Mouse (Mus musculus): ENCODE results near the gene Zfp750. TPM values are rescaled to one million over a fixed set of nuclear protein-coding genes. Genes with fewer than 3 reads are reported as not detected.

Gene Zfp750
- polyA plus RNA-seq, 1 experiment from 2014 or later, result 1.5 TPM

GRCm38 (mm10) chr11:121520761-121521160 is 1.6 kb upstream of the Zfp750 start:
- Histone ChIP-seq H3K4me1 (ENCODE audit: control insufficient read depth, insufficient read depth, low read length) (no peaks in the 10 kb centered on the region), H3K9ac (ENCODE audit: low read length) (no peak overlapping the region), H3K27me3 (ENCODE audit: control insufficient read depth, insufficient read depth, low read length) (no peaks in the 10 kb centered on the region), H3K9me3 (ENCODE audit: control insufficient read depth, low read length) (no peaks in the 10 kb centered on the region), H3K36me3 (ENCODE audit: control insufficient read depth, insufficient read depth, low read length) (no peaks in the 10 kb centered on the region), H3K4me2 (ENCODE audit: low read depth, severe bottlenecking) (no peak overlapping the region), H3K4me3 (ENCODE audit: low read depth, low read length) (no peak overlapping the region), H3K27ac (replicated peaks; ENCODE audit: low read depth, low read length) (no peak overlapping the region)
- ATAC-seq (ENCODE audit: insufficient number of reproducible peaks, low FRiP score, low TSS enrichment, low read depth) (no peak), DNase-seq (ENCODE audit: low spot score) (no peak)
- 91% methylated on average over 2 of the region's 2 CpGs for WGBS

GRCm38 (mm10) chr11:121519703-121520102 is 570 bp upstream of the Zfp750 start:
- ATAC-seq (ENCODE audit: insufficient number of reproducible peaks, low FRiP score, low TSS enrichment, low read depth) (no peak), DNase-seq (ENCODE audit: low spot score) (no peak)
- H3K27me3 ChIP-seq (ENCODE audit: control insufficient read depth, insufficient read depth, low read length), result no peaks in the 10 kb centered on the region
- 86% methylated on average over 7 of the region's 7 CpGs for WGBS
- no peak overlapping the region for H3K27ac ChIP-seq (replicated peaks; ENCODE audit: low read depth, low read length)
- no peak overlapping the region for H3K9ac ChIP-seq (ENCODE audit: low read length)
- H3K4me2 ChIP-seq (ENCODE audit: low read depth, severe bottlenecking), result no peak overlapping the region
- no peaks in the 10 kb centered on the region for H3K9me3 ChIP-seq (ENCODE audit: control insufficient read depth, low read length)
- no peaks in the 10 kb centered on the region for H3K4me1 ChIP-seq (ENCODE audit: control insufficient read depth, insufficient read depth, low read length)
- H3K36me3 ChIP-seq (ENCODE audit: control insufficient read depth, insufficient read depth, low read length), result no peaks in the 10 kb centered on the region
- H3K4me3 ChIP-seq (ENCODE audit: low read depth, low read length), result no peak overlapping the region

GRCm38 (mm10) chr11:121517687-121518465 is 1.3 kb downstream of the Zfp750 start:
- no peak overlapping the region for H3K4me2 ChIP-seq (ENCODE audit: low read depth, severe bottlenecking)
- no peak for DNase-seq (ENCODE audit: low spot score)
- no peak overlapping the region for H3K9ac ChIP-seq (ENCODE audit: low read length)
- WGBS, result 78% methylated on average over 17 of the region's 17 CpGs
- H3K27me3 ChIP-seq (ENCODE audit: control insufficient read depth, insufficient read depth, low read length), result no peaks in the 10 kb centered on the region
- H3K27ac ChIP-seq (replicated peaks; ENCODE audit: low read depth, low read length), result no peak overlapping the region
- no peaks in the 10 kb centered on the region for H3K4me1 ChIP-seq (ENCODE audit: control insufficient read depth, insufficient read depth, low read length)
- no peaks in the 10 kb centered on the region for H3K9me3 ChIP-seq (ENCODE audit: control insufficient read depth, low read length)
- ATAC-seq (ENCODE audit: insufficient number of reproducible peaks, low FRiP score, low TSS enrichment, low read depth), result no peak
- no peaks in the 10 kb centered on the region for H3K36me3 ChIP-seq (ENCODE audit: control insufficient read depth, insufficient read depth, low read length)
- no peak overlapping the region for H3K4me3 ChIP-seq (ENCODE audit: low read depth, low read length)

GRCm38 (mm10) chr11:121516906-121517305 is 2.2 kb downstream of the Zfp750 start:
- ATAC-seq (ENCODE audit: insufficient number of reproducible peaks, low FRiP score, low TSS enrichment, low read depth), result no peak
- WGBS, result 86% methylated on average over 3 of the region's 3 CpGs
- no peak overlapping the region for H3K4me2 ChIP-seq (ENCODE audit: low read depth, severe bottlenecking)

GRCm38 (mm10) chr11:121515996-121516395 is 3.1 kb downstream of the Zfp750 start:
- ATAC-seq (ENCODE audit: insufficient number of reproducible peaks, low FRiP score, low TSS enrichment, low read depth) (no peak), DNase-seq (ENCODE audit: low spot score) (no peak)
- Histone ChIP-seq H3K27me3 (ENCODE audit: control insufficient read depth, insufficient read depth, low read length) (no peaks in the 10 kb centered on the region), H3K9me3 (ENCODE audit: control insufficient read depth, low read length) (no peaks in the 10 kb centered on the region), H3K4me2 (ENCODE audit: low read depth, severe bottlenecking) (no peak overlapping the region), H3K27ac (replicated peaks; ENCODE audit: low read depth, low read length) (no peak overlapping the region), H3K36me3 (ENCODE audit: control insufficient read depth, insufficient read depth, low read length) (peaks cover 3% of the 10 kb centered on the region; the same call in 1 of the 2 replicates), H3K9ac (ENCODE audit: low read length) (no peak overlapping the region), H3K4me3 (ENCODE audit: low read depth, low read length) (no peak overlapping the region), H3K4me1 (ENCODE audit: control insufficient read depth, insufficient read depth, low read length) (no peaks in the 10 kb centered on the region)
- 86% methylated on average over 9 of the region's 9 CpGs for WGBS

More at GRCm38 (mm10) chr11:121516906-121517305, 2.2 kb downstream of the Zfp750 start:
- peaks cover 3% of the 10 kb centered on the region; the same call in 1 of the 2 replicates for H3K36me3 ChIP-seq (ENCODE audit: control insufficient read depth, insufficient read depth, low read length)
- no peak overlapping the region for H3K27ac ChIP-seq (replicated peaks; ENCODE audit: low read depth, low read length)
- no peaks in the 10 kb centered on the region for H3K4me1 ChIP-seq (ENCODE audit: control insufficient read depth, insufficient read depth, low read length)
- no peaks in the 10 kb centered on the region for H3K27me3 ChIP-seq (ENCODE audit: control insufficient read depth, insufficient read depth, low read length)
- H3K9me3 ChIP-seq (ENCODE audit: control insufficient read depth, low read length), result no peaks in the 10 kb centered on the region
- H3K9ac ChIP-seq (ENCODE audit: low read length), result no peak overlapping the region
- no peak overlapping the region for H3K4me3 ChIP-seq (ENCODE audit: low read depth, low read length)
- DNase-seq (ENCODE audit: low spot score), result no peak

- H3K4me1 ChIP-seq (ENCODE audit: control insufficient read depth, insufficient read depth, low read length), result no peaks in the 10 kb centered on the region
- H3K27ac ChIP-seq (replicated peaks; ENCODE audit: low read depth, low read length), result no peak overlapping the region
- H3K4me2 ChIP-seq (ENCODE audit: low read depth, severe bottlenecking), result no peak overlapping the region
- ATAC-seq (ENCODE audit: insufficient number of reproducible peaks, low FRiP score, low TSS enrichment, low read depth) (no peak), DNase-seq (ENCODE audit: low spot score) (no peak)
- no peak overlapping the region for H3K4me3 ChIP-seq (ENCODE audit: low read depth, low read length)
- no peaks in the 10 kb centered on the region for H3K27me3 ChIP-seq (ENCODE audit: control insufficient read depth, insufficient read depth, low read length)
- no peaks in the 10 kb centered on the region for H3K9me3 ChIP-seq (ENCODE audit: control insufficient read depth, low read length)
- peaks cover 3% of the 10 kb centered on the region; the same call in 1 of the 2 replicates for H3K36me3 ChIP-seq (ENCODE audit: control insufficient read depth, insufficient read depth, low read length)
- no peak overlapping the region for H3K9ac ChIP-seq (ENCODE audit: low read length)
- WGBS, result 92% methylated on average over 8 of the region's 8 CpGs
Measured at GRCm38 (mm10) chr11:121512896-121513572, 6.1 kb downstream of the Zfp750 start.

DNA sequence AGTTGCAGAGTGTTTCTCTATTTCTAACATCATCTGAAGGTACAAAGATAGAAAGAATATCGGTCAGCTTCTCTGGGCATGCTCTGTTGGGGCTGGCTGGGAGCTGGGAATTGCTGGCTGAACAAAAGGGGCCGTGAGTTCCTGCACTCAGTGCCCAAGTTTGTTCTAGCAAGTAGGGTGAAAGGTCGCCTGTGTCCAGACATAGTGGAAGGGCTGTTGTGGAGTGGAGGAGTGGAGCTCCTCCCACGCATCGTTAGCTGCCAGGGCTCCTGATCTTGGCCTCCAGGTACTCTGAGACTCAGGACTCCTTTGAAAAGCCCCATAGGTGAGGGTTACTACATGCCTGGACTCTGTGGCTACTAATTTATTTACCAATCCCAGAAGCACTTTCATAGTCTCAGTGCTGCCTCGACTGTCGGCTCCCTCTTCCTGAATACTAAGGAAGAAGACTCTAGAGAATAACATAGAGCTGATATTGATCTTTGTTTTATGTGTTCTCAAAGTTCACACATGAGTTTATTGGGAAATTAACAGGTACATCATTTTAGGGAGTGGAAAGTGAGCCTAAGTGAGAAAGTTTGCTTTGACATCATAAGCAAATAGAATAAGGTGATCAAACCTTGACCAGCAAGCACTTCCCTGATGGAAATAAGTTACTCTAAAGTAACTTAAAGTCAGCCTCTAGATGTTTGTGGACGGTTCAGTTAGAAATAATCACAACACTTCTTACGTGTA is 8.5 kb downstream of the Zfp750 start:
- 76% methylated on average over 9 of the region's 9 CpGs for WGBS

GRCm38 (mm10) chr11:121508478-121508877 is 10.7 kb downstream of the Zfp750 start:
- ATAC-seq (ENCODE audit: insufficient number of reproducible peaks, low FRiP score, low TSS enrichment, low read depth), result no peak
- WGBS, result 84% methylated on average over 4 of the region's 4 CpGs

More for the DNA sequence above, 8.5 kb downstream of the Zfp750 start:
- Histone ChIP-seq H3K36me3 (ENCODE audit: control insufficient read depth, insufficient read depth, low read length) (peaks cover 3% of the 10 kb centered on the region; the same call in 1 of the 2 replicates), H3K4me1 (ENCODE audit: control insufficient read depth, insufficient read depth, low read length) (no peaks in the 10 kb centered on the region), H3K27ac (replicated peaks; ENCODE audit: low read depth, low read length) (no peak overlapping the region), H3K4me3 (ENCODE audit: low read depth, low read length) (no peak overlapping the region), H3K9ac (ENCODE audit: low read length) (no peak overlapping the region), H3K9me3 (ENCODE audit: control insufficient read depth, low read length) (no peaks in the 10 kb centered on the region), H3K27me3 (ENCODE audit: control insufficient read depth, insufficient read depth, low read length) (no peaks in the 10 kb centered on the region), H3K4me2 (ENCODE audit: low read depth, severe bottlenecking) (no peak overlapping the region)
- DNase-seq (ENCODE audit: low spot score), result no peak
- ATAC-seq (ENCODE audit: insufficient number of reproducible peaks, low FRiP score, low TSS enrichment, low read depth), result no peak

More at GRCm38 (mm10) chr11:121508478-121508877, 10.7 kb downstream of the Zfp750 start:
- Histone ChIP-seq H3K4me2 (ENCODE audit: low read depth, severe bottlenecking) (no peak overlapping the region), H3K27me3 (ENCODE audit: control insufficient read depth, insufficient read depth, low read length) (no peaks in the 10 kb centered on the region), H3K4me3 (ENCODE audit: low read depth, low read length) (no peak overlapping the region), H3K9me3 (ENCODE audit: control insufficient read depth, low read length) (no peaks in the 10 kb centered on the region), H3K36me3 (ENCODE audit: control insufficient read depth, insufficient read depth, low read length) (peaks cover 3% of the 10 kb centered on the region), H3K9ac (ENCODE audit: low read length) (no peak overlapping the region), H3K27ac (replicated peaks; ENCODE audit: low read depth, low read length) (no peak overlapping the region), H3K4me1 (ENCODE audit: control insufficient read depth, insufficient read depth, low read length) (no peaks in the 10 kb centered on the region)
- no peak for DNase-seq (ENCODE audit: low spot score)

Data from limb, embryonic 11.5 days (tissue).